9 mouse cellular contexts compared by ENCODE assay signal in genomic region chr13:44912851-44913250, GRCm38 (mm10).
A peak's percentile ranks its signal among the peaks of the same experiment; 100 is the strongest.
DNase-seq lines count a peak whose midpoint lies in the region; ATAC-seq and TF ChIP-seq lines count a peak whose summit lies in the region.
"Had no signal": no experiment of that assay in that cellular context is flagged by ENCODE, and none has a peak within 500 bp of the region (broad histone marks: within the 10 kb centered on the region; RNA-seq: fewer than 3 reads in every experiment).

No protein-coding gene starts in this region.

- no peaks in the 10 kb centered on the region for H3K27me3 ChIP-seq in forebrain, embryonic 13.5 days
- no peaks in the 10 kb centered on the region for H3K27me3 ChIP-seq in forebrain, embryonic 15.5 days
- H3K27me3 ChIP-seq in heart, embryonic 15.5 days: no peaks in the 10 kb centered on the region
- no peaks in the 10 kb centered on the region for H3K27me3 ChIP-seq in thymus, adult 2 months (ENCODE audit: control insufficient read depth, insufficient read depth, low read length)

- no peak for TF ChIP-seq POLR2A in thymus, adult 2 months (IDR thresholded peaks at IDR 0.05; ENCODE audit: control insufficient read depth, extremely low read depth, insufficient read depth, low read length, poor library complexity)

- peak overlapping the region; percentile 14; the same call in 1 of the 2 replicates for H3K27ac ChIP-seq in forebrain, embryonic 13.5 days
- H3K27ac ChIP-seq in forebrain, embryonic 15.5 days (replicated peaks): no peak overlapping the region
- peak overlapping the region; percentile 40; the same call in 1 of the 2 replicates for H3K27ac ChIP-seq in heart, embryonic 15.5 days
- H3K27ac ChIP-seq in thymus, adult 2 months (ENCODE audit: control insufficient read depth, insufficient read depth, low read length): no peak overlapping the region
- H3K27ac ChIP-seq: macrophage had no signal

- no peaks in the 10 kb centered on the region for H3K9me3 ChIP-seq in forebrain, embryonic 13.5 days (replicated peaks)
- H3K9me3 ChIP-seq in forebrain, embryonic 15.5 days: no peaks in the 10 kb centered on the region
- no peaks in the 10 kb centered on the region for H3K9me3 ChIP-seq in heart, embryonic 15.5 days (replicated peaks)

- no peak for TF ChIP-seq CTCF in thymus, adult 2 months (IDR thresholded peaks at IDR 0.05; ENCODE audit: borderline replicate concordance, control insufficient read depth, extremely low read depth, insufficient read depth, low read length, poor library complexity)

- DNase-seq in right cerebral cortex, postnatal 25 days: peak; percentile 25
- DNase-seq in right cerebral cortex, adult 18-20 months: no peak
- peak; percentile 37 for DNase-seq in lung, postnatal 36 days
- DNase-seq in thymus, adult 2 months: no peak

- H3K9ac ChIP-seq in forebrain, embryonic 13.5 days: no peak overlapping the region
- no peak overlapping the region for H3K9ac ChIP-seq in forebrain, embryonic 15.5 days (replicated peaks)
- H3K9ac ChIP-seq in heart, embryonic 15.5 days: no peak overlapping the region

- peaks cover 17% of the 10 kb centered on the region for H3K4me1 ChIP-seq in forebrain, embryonic 13.5 days
- peaks cover 11% of the 10 kb centered on the region for H3K4me1 ChIP-seq in forebrain, embryonic 15.5 days
- peaks cover 49% of the 10 kb centered on the region for H3K4me1 ChIP-seq in heart, embryonic 15.5 days (replicated peaks)
- H3K4me1 ChIP-seq in thymus, adult 2 months (replicated peaks; ENCODE audit: control insufficient read depth, insufficient read depth, low read length): no peaks in the 10 kb centered on the region

- 84% methylated on average over 2 of the region's 2 CpGs for WGBS in forebrain, embryonic 13.5 days
- 79% methylated on average over 2 of the region's 2 CpGs for WGBS in forebrain, embryonic 15.5 days
- WGBS in heart, embryonic 15.5 days: 72% methylated on average over 2 of the region's 2 CpGs
- 95% methylated on average over 2 of the region's 2 CpGs for WGBS in thymus, adult 2 months

- ATAC-seq in forebrain, embryonic 13.5 days: no peak
- no peak for ATAC-seq in forebrain, embryonic 15.5 days (replicated peaks)
- no peak for ATAC-seq in heart, embryonic 15.5 days (replicated peaks; ENCODE audit: insufficient number of reproducible peaks, insufficient read depth, low FRiP score, low read depth)
- ATAC-seq in erythroid progenitor cell, adult 5-6 weeks (replicated peaks; ENCODE audit: low FRiP score, poor library complexity, severe bottlenecking): no peak

- no peak overlapping the region for H3K4me2 ChIP-seq in forebrain, embryonic 13.5 days
- H3K4me2 ChIP-seq in forebrain, embryonic 15.5 days (replicated peaks): no peak overlapping the region
- H3K4me2 ChIP-seq in heart, embryonic 15.5 days: no peak overlapping the region

- peaks cover 88% of the 10 kb centered on the region for H3K36me3 ChIP-seq in forebrain, embryonic 13.5 days (ENCODE audit: poor library complexity, severe bottlenecking)
- H3K36me3 ChIP-seq in forebrain, embryonic 15.5 days: peaks cover 65% of the 10 kb centered on the region
- peaks cover 59% of the 10 kb centered on the region for H3K36me3 ChIP-seq in heart, embryonic 15.5 days
- H3K36me3 ChIP-seq in thymus, adult 2 months (ENCODE audit: control insufficient read depth, insufficient read depth, low read length): peaks cover 66% of the 10 kb centered on the region

- H3K4me3 ChIP-seq in forebrain, embryonic 13.5 days: no peak overlapping the region
- no peak overlapping the region for H3K4me3 ChIP-seq in forebrain, embryonic 15.5 days
- H3K4me3 ChIP-seq in heart, embryonic 15.5 days: no peak overlapping the region
- H3K4me3 ChIP-seq in thymus, adult 2 months (ENCODE audit: control insufficient read depth, insufficient read depth, low read length): no peak overlapping the region

Comparison
In these comparisons a context has a peak if more than half of its experiments do, and no peak if none do; other contexts are left out.
1. H3K27ac ChIP-seq: peak in forebrain, embryonic 13.5 days (single experiment) and heart, embryonic 15.5 days (single experiment); none in forebrain, embryonic 15.5 days (single experiment) and thymus, adult 2 months (single experiment).
2. DNase-seq: peak in right cerebral cortex, postnatal 25 days (single experiment) and lung, postnatal 36 days (single experiment); none in right cerebral cortex, adult 18-20 months (single experiment) and thymus, adult 2 months (single experiment).